Mouse (Mus musculus) ES-Bruce4 (cell line): Measurements from ENCODE around the gene Adgrl1. TPM values are rescaled to one million over a fixed set of nuclear protein-coding genes. Genes with fewer than 3 reads are reported as not detected.

Experiments used
- H3K27ac ChIP-seq: 2 replicates; pipeline ENCODE4 v1.5.1; 2012; ENCODE audit warnings: low read length, inconsistent platforms; ENCODE audit not compliant: insufficient read depth
- H3K27me3 ChIP-seq: 2 replicates; pipeline ENCODE4 v1.6.1; 2012; ENCODE audit warnings: mild to moderate bottlenecking, low read length, inconsistent platforms; ENCODE audit not compliant: control insufficient read depth, poor library complexity, insufficient read depth, severe bottlenecking
- H3K36me3 ChIP-seq: 2 replicates; pipeline ENCODE4 v1.6.1; 2012; ENCODE audit warnings: inconsistent platforms, mild to moderate bottlenecking, low read length, moderate library complexity; ENCODE audit not compliant: control insufficient read depth, poor library complexity, insufficient read depth, severe bottlenecking
- H3K4me1 ChIP-seq: one replicate; pipeline ENCODE4 v1.8.1; 2011; ENCODE audit warnings: low read length; ENCODE audit not compliant: control insufficient read depth, insufficient read depth
- H3K4me3 ChIP-seq: 2 replicates; pipeline ENCODE4 v1.5.1; 2011; ENCODE audit warnings: low read depth, mild to moderate bottlenecking, low read length
- H3K9ac ChIP-seq: 2 replicates; pipeline ENCODE4 v1.6.1; 2012; ENCODE audit warnings: low read depth, mild to moderate bottlenecking, inconsistent platforms; ENCODE audit not compliant: poor library complexity, severe bottlenecking
- H3K9me3 ChIP-seq: replicated peaks from 2 replicates; pipeline ENCODE4 v1.6.1; 2012; ENCODE audit warnings: mild to moderate bottlenecking, low read length, inconsistent platforms; ENCODE audit not compliant: control insufficient read depth, poor library complexity, insufficient read depth, severe bottlenecking
- CTCF ChIP-seq: IDR thresholded peaks from one replicate; pipeline ENCODE4 v1.8.1; 2011; ENCODE audit warnings: low read depth, low read length
- EP300 ChIP-seq: IDR thresholded peaks from 2 replicates; pipeline ENCODE4 v1.6.1; 2011; ENCODE audit warnings: low read depth, low read length; ENCODE audit not compliant: insufficient read depth
- POLR2A ChIP-seq: IDR thresholded peaks from one replicate; pipeline ENCODE4 v1.8.1; 2011; ENCODE audit warnings: low read length; ENCODE audit not compliant: insufficient read depth
- polyA plus RNA-seq: library from polyadenylated mRNA; stranded (reverse); fragments of >200 nt; gene quantifications from 2 replicates; pipeline ENCODE4 v1.2.4, GENCODE M21; 2011; ENCODE audit warnings: low read depth; ENCODE audit not compliant: missing spikeins, insufficient read depth, insufficient read length

Adgrl1 gene
- polyA plus RNA-seq, 1 experiment, result 64.7 TPM

GRCm38 (mm10) chr8:83909311-83909710 is 9.4 kb downstream of the Adgrl1 start:
- Histone ChIP-seq H3K4me1 (no peaks in the 10 kb centered on the region), H3K27me3 (no peaks in the 10 kb centered on the region), H3K36me3 (peaks cover 15% of the 10 kb centered on the region), H3K4me3 (no peak overlapping the region), H3K27ac (no peak overlapping the region), H3K9me3 (no peaks in the 10 kb centered on the region), H3K9ac (no peak overlapping the region)
- TF ChIP-seq CTCF, result no peak
- no peak for TF ChIP-seq EP300
- TF ChIP-seq POLR2A, result no peak

GRCm38 (mm10) chr8:83911809-83912731 is 12.2 kb downstream of the Adgrl1 start:
- Histone ChIP-seq H3K36me3 (peaks cover 3% of the 10 kb centered on the region; the same call in 1 of the 2 replicates), H3K9me3 (no peaks in the 10 kb centered on the region), H3K27me3 (no peaks in the 10 kb centered on the region), H3K4me1 (no peaks in the 10 kb centered on the region), H3K27ac (no peak overlapping the region), H3K9ac (no peak overlapping the region), H3K4me3 (no peak overlapping the region)
- TF ChIP-seq POLR2A, result no peak
- no peak for TF ChIP-seq CTCF
- no peak for TF ChIP-seq EP300

DNA sequence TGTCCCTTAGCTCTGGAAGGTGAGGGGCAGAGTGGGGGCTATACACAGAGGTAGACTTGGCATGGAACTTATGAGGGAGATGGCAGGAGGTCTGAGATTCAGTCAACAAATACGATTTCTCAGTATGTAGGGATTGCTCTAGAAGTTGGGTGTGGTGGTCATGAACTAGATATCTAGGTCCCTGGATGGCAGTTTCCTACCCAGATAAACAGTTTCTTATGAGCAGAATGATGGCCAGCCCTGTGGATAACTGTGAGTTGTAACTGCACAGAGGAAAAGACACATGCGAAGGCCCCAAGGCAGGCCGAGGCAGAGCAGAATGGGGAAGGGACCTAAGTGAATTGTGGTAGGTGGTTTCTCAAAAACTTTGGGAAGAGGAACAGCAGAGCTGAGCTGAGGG is 14.3 kb downstream of the Adgrl1 start:
- H3K4me1 ChIP-seq, result no peaks in the 10 kb centered on the region
- no peak overlapping the region for H3K27ac ChIP-seq
- peaks cover 13% of the 10 kb centered on the region for H3K36me3 ChIP-seq
- no peaks in the 10 kb centered on the region for H3K9me3 ChIP-seq
- H3K27me3 ChIP-seq, result no peaks in the 10 kb centered on the region
- no peak overlapping the region for H3K9ac ChIP-seq
- TF ChIP-seq CTCF (no peak), EP300 (no peak), POLR2A (no peak)
- H3K4me3 ChIP-seq, result no peak overlapping the region

GRCm38 (mm10) chr8:83914860-83915259 is 15.0 kb downstream of the Adgrl1 start:
- Histone ChIP-seq H3K9ac (no peak overlapping the region), H3K36me3 (peaks cover 14% of the 10 kb centered on the region), H3K27me3 (no peaks in the 10 kb centered on the region), H3K9me3 (no peaks in the 10 kb centered on the region), H3K27ac (no peak overlapping the region), H3K4me1 (no peaks in the 10 kb centered on the region), H3K4me3 (no peak overlapping the region)
- no peak for TF ChIP-seq EP300
- no peak for TF ChIP-seq POLR2A
- no peak for TF ChIP-seq CTCF

DNA sequence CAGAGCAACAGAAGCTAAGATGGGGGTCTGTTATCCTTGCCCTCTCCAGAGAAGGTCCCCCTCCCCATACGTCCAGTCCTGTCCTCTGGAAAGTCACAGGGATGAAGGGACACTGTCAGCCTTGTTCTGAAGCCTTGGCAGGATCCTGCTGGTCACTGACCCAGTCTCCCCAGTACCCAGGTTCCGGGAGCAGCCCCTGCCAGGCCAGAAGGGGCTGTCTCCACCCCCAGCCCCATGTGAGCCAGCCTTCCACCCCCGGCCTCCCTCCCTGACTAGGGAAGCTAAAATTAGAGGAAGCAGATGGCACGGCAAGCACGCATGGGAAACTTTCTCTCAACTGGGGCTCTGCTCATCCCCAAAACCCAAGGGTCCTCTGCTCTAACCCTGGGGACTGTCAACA is 16.1 kb downstream of the Adgrl1 start:
- Histone ChIP-seq H3K36me3 (peaks cover 20% of the 10 kb centered on the region), H3K9ac (no peak overlapping the region), H3K9me3 (no peaks in the 10 kb centered on the region), H3K27ac (no peak overlapping the region), H3K27me3 (no peaks in the 10 kb centered on the region), H3K4me1 (no peaks in the 10 kb centered on the region), H3K4me3 (no peak overlapping the region)
- TF ChIP-seq CTCF (no peak), EP300 (no peak)

DNA sequence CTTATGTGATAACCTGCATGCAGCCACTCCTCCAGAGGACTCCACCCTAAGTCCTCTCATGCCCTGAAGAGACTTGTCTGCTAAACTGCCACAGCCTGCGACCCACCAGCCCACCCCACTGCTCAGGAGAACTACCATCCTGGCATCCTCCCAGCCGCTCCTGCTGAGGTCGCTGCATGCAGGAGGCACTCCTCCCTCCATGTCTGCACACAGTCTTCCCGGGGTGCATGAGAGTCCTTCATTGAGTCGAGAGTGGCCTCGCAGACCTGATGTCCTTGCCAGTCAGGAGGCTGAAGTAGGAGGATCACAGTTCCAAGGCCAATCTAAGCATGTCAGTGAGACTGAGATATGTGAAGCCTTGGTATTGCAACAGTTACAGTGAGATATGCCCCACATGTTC is 17.7 kb downstream of the Adgrl1 start:
- TF ChIP-seq CTCF, result no peak
- no peak for TF ChIP-seq POLR2A
- no peak for TF ChIP-seq EP300
- H3K9ac ChIP-seq, result no peak overlapping the region
- peaks cover 30% of the 10 kb centered on the region for H3K36me3 ChIP-seq
- no peaks in the 10 kb centered on the region for H3K9me3 ChIP-seq
- H3K4me3 ChIP-seq, result no peak overlapping the region
- no peak overlapping the region for H3K27ac ChIP-seq
- no peaks in the 10 kb centered on the region for H3K4me1 ChIP-seq
- no peaks in the 10 kb centered on the region for H3K27me3 ChIP-seq
